Mouse (Mus musculus): ENCODE data around the gene Nalcn. TPM values are rescaled to one million over a fixed set of nuclear protein-coding genes. Genes with fewer than 3 reads are reported as not detected.

The Nalcn gene
- polyA plus RNA-seq, 1 experiment from 2014 or later, result 0.09 TPM

DNA sequence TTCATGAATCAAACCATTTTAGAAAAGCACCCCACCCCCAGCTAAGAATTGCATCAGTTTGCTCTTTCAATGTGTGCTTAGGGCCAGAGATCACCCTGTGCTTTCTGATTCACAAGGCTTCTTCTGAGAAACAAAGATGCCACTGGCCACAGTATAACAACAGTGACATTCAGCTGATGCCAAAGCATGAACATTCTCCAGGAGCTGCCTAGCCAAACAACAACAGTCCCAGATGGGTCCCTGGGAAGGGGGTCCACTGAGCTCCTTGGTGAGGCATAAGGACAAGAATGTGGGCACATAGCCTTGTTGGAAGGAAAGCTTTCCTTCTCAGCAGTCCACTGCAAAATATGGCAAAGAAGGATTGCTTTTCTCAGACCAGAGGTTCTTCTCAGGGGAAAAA is 330.9 kb downstream of the Nalcn start:
- Histone ChIP-seq H3K27ac (ENCODE audit: low read depth, low read length) (no peak overlapping the region), H3K27me3 (ENCODE audit: control insufficient read depth, insufficient read depth, low read length) (no peaks in the 10 kb centered on the region), H3K4me3 (ENCODE audit: low read depth, low read length) (no peak overlapping the region), H3K4me1 (ENCODE audit: control insufficient read depth, insufficient read depth, low read length) (no peaks in the 10 kb centered on the region), H3K4me2 (no peak overlapping the region), H3K36me3 (ENCODE audit: control insufficient read depth, insufficient read depth, low read length) (no peaks in the 10 kb centered on the region), H3K9ac (ENCODE audit: low read depth, low read length) (no peak overlapping the region), H3K9me3 (replicated peaks; ENCODE audit: control insufficient read depth, low read length) (no peaks in the 10 kb centered on the region)
- ATAC-seq (replicated peaks; ENCODE audit: insufficient number of reproducible peaks, low FRiP score, low TSS enrichment), result no peak

DNA sequence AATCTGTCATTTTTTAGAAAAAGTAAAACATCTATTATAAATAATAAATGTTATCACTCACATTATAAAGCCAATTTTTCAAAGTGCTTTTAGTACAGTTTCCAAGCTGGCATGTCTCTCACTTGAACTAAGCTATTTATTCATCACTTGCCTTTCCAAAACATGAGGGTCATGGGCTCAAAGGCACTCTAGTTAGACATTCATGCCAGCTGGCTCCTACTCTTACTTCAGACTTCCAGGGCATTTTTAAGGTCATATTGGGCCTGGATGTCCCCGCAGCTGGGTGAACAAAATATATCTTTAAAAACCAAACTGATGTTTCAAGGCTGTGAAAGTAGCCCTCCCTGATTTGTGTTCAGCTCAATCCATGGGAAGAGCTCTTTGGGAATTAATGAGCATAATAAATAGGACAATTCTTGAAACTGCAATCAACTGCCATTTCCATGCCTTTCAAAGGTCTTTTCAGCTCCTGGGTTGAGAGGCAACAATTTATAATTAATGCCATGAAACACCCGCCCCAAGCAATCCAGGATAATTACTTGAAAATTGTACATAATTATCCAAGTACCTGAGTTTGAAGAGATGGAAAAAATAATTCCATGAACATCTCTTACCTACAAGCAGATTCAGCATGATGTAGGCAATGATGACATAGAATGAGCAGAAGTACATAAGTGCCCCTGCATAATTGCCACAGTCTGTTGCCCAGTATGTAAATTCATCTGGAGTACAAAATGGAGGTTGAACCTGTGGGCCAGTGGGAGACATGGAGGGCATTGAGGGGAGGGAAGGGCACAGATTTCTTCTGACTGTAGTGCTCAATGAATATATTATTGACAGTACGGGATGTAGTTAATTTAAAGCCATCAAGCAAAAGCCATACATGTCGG is 335.6 kb downstream of the Nalcn start:
- H3K9ac ChIP-seq (ENCODE audit: low read depth, low read length), result no peak overlapping the region
- no peaks in the 10 kb centered on the region for H3K27me3 ChIP-seq (ENCODE audit: control insufficient read depth, insufficient read depth, low read length)
- no peaks in the 10 kb centered on the region for H3K4me1 ChIP-seq (ENCODE audit: control insufficient read depth, insufficient read depth, low read length)
- no peaks in the 10 kb centered on the region for H3K36me3 ChIP-seq (ENCODE audit: control insufficient read depth, insufficient read depth, low read length)
- WGBS (ENCODE audit: insufficient replicate concordance), result 74% methylated on average over 4 of the region's 4 CpGs
- no peaks in the 10 kb centered on the region for H3K9me3 ChIP-seq (replicated peaks; ENCODE audit: control insufficient read depth, low read length)
- no peak overlapping the region for H3K4me3 ChIP-seq (ENCODE audit: low read depth, low read length)
- ATAC-seq (replicated peaks; ENCODE audit: insufficient number of reproducible peaks, low FRiP score, low TSS enrichment), result no peak
- H3K4me2 ChIP-seq, result no peak overlapping the region
- no peak overlapping the region for H3K27ac ChIP-seq (ENCODE audit: low read depth, low read length)

DNA sequence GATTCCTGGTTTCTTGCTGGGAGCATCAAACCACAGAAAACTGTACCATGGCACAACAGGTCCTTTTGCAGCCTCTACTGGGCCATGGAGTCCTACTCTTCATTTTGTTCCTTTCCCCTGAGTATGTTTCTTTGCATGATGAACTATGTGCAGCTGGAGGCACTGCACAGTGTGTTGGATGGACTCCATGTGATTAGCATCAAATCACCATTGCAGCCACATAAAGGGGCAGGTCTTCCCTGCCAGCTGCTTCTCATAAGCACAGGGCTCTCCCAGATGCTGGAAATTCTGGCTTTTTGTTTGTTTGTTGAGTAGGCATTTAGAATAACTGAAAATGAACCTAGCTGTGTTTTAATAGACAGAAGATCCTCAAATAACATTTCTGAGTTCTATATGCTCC is 344.8 kb downstream of the Nalcn start:
- Histone ChIP-seq H3K4me1 (ENCODE audit: control insufficient read depth, insufficient read depth, low read length) (no peaks in the 10 kb centered on the region), H3K36me3 (ENCODE audit: control insufficient read depth, insufficient read depth, low read length) (no peaks in the 10 kb centered on the region), H3K4me3 (ENCODE audit: low read depth, low read length) (no peak overlapping the region), H3K4me2 (no peak overlapping the region), H3K9me3 (replicated peaks; ENCODE audit: control insufficient read depth, low read length) (no peaks in the 10 kb centered on the region), H3K27me3 (ENCODE audit: control insufficient read depth, insufficient read depth, low read length) (no peaks in the 10 kb centered on the region), H3K27ac (ENCODE audit: low read depth, low read length) (no peak overlapping the region), H3K9ac (ENCODE audit: low read depth, low read length) (no peak overlapping the region)
- no peak for ATAC-seq (replicated peaks; ENCODE audit: insufficient number of reproducible peaks, low FRiP score, low TSS enrichment)

DNA sequence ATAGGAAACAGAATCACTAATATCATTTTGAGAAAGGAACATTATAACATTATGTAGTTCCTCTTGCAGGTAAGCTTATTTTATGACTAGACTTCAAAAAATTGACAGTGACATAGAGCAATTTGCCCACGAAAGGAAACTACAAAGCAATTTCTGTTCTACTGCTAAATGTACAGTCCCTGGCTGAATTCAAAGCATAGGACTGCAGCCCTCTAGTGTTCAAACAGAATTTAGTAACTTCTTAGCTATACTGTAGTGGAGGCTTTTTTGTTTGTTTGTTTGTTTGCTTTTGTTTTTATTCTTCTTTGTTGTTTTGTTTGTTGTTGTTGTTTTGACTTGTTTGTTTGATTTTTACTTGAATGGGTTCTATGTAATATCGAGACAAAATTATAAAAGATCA is 354.8 kb downstream of the Nalcn start:
- no peak overlapping the region for H3K4me3 ChIP-seq (ENCODE audit: low read depth, low read length)
- H3K27ac ChIP-seq (ENCODE audit: low read depth, low read length), result no peak overlapping the region
- H3K9ac ChIP-seq (ENCODE audit: low read depth, low read length), result no peak overlapping the region
- H3K27me3 ChIP-seq (ENCODE audit: control insufficient read depth, insufficient read depth, low read length), result no peaks in the 10 kb centered on the region
- H3K36me3 ChIP-seq (ENCODE audit: control insufficient read depth, insufficient read depth, low read length), result no peaks in the 10 kb centered on the region
- no peaks in the 10 kb centered on the region for H3K4me1 ChIP-seq (ENCODE audit: control insufficient read depth, insufficient read depth, low read length)
- H3K9me3 ChIP-seq (replicated peaks; ENCODE audit: control insufficient read depth, low read length), result peaks cover 3% of the 10 kb centered on the region; the same call in 1 of the 2 replicates
- WGBS (ENCODE audit: insufficient replicate concordance), result 72% methylated on average over 2 of the region's 2 CpGs
- no peak for ATAC-seq (replicated peaks; ENCODE audit: insufficient number of reproducible peaks, low FRiP score, low TSS enrichment)
- no peak overlapping the region for H3K4me2 ChIP-seq

DNA sequence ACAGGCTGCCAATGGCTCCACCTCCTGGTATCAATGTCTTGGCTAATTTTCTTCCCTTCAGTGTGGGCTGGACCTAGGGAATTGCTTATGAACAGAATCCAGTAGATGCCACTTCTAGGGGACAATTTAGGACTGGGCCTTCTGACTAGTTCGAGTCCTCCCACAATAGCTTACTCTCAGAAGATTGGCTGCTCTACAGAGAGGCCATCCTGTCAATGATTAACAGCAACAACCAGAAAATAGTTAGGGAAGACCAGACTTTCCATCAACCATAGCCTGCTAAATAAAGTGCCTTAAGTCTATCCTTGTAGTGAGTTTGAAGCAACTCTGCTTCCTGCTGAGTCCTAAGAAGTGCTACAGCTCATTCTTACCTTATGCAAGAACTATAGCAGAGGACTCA is 386.2 kb downstream of the Nalcn start:
- Histone ChIP-seq H3K9ac (ENCODE audit: low read depth, low read length) (no peak overlapping the region), H3K9me3 (replicated peaks; ENCODE audit: control insufficient read depth, low read length) (no peaks in the 10 kb centered on the region), H3K4me1 (ENCODE audit: control insufficient read depth, insufficient read depth, low read length) (no peaks in the 10 kb centered on the region), H3K27ac (ENCODE audit: low read depth, low read length) (no peak overlapping the region), H3K4me3 (ENCODE audit: low read depth, low read length) (no peak overlapping the region), H3K27me3 (ENCODE audit: control insufficient read depth, insufficient read depth, low read length) (no peaks in the 10 kb centered on the region), H3K36me3 (ENCODE audit: control insufficient read depth, insufficient read depth, low read length) (no peaks in the 10 kb centered on the region), H3K4me2 (no peak overlapping the region)
- 68% methylated on average over 1 of the region's 1 CpGs for WGBS (ENCODE audit: insufficient replicate concordance)
- no peak for ATAC-seq (replicated peaks; ENCODE audit: insufficient number of reproducible peaks, low FRiP score, low TSS enrichment)

DNA sequence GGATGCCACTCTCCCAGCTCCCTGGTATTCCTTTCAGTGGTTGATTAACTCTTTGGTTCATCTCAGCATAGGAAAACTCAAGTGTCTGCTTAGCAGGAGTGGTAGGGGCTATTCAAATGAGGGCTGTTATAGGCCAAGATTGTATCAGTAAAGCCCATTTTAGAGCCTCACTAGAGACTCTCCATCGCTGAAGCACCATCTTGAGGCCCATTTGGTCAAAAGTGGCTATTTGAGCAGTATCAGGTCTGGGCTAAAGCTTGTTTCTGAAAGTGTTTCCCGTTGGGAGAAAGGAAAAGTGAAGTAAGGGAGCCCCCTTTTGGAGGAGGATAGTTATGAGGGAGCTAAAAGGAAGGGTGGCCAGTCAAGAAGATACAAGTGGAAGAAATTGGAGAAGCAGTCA is 387.0 kb downstream of the Nalcn start:
- Histone ChIP-seq H3K9ac (ENCODE audit: low read depth, low read length) (no peak overlapping the region), H3K27me3 (ENCODE audit: control insufficient read depth, insufficient read depth, low read length) (no peaks in the 10 kb centered on the region), H3K4me2 (no peak overlapping the region), H3K4me1 (ENCODE audit: control insufficient read depth, insufficient read depth, low read length) (no peaks in the 10 kb centered on the region), H3K4me3 (ENCODE audit: low read depth, low read length) (no peak overlapping the region), H3K36me3 (ENCODE audit: control insufficient read depth, insufficient read depth, low read length) (no peaks in the 10 kb centered on the region), H3K9me3 (replicated peaks; ENCODE audit: control insufficient read depth, low read length) (no peaks in the 10 kb centered on the region), H3K27ac (ENCODE audit: low read depth, low read length) (no peak overlapping the region)
- no peak for ATAC-seq (replicated peaks; ENCODE audit: insufficient number of reproducible peaks, low FRiP score, low TSS enrichment)
- 12% methylated on average over 2 of the region's 2 CpGs for WGBS (ENCODE audit: insufficient replicate concordance)

DNA sequence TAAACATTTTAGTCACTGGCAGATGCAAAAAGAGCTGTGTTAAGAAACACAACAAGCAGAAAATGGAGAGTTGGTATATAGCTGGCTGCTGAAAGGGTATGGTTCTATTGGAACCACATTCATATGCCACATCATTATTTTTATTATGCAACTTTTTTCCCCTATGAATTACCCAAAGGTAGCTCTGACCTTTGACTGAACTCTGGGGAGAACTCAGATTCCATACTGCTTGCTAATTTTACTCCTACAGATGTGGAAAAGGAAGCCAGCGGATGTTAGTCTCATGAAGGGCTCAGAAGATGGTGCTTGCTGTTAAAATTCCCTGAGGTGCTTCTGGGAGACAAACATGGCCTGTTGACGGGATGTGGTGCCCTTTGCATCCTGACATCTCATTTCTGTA is 389.9 kb downstream of the Nalcn start:
- Histone ChIP-seq H3K9ac (ENCODE audit: low read depth, low read length) (no peak overlapping the region), H3K4me3 (ENCODE audit: low read depth, low read length) (no peak overlapping the region), H3K9me3 (replicated peaks; ENCODE audit: control insufficient read depth, low read length) (no peaks in the 10 kb centered on the region), H3K36me3 (ENCODE audit: control insufficient read depth, insufficient read depth, low read length) (no peaks in the 10 kb centered on the region), H3K27me3 (ENCODE audit: control insufficient read depth, insufficient read depth, low read length) (no peaks in the 10 kb centered on the region), H3K4me2 (no peak overlapping the region), H3K4me1 (ENCODE audit: control insufficient read depth, insufficient read depth, low read length) (no peaks in the 10 kb centered on the region), H3K27ac (ENCODE audit: low read depth, low read length) (no peak overlapping the region)
- no peak for ATAC-seq (replicated peaks; ENCODE audit: insufficient number of reproducible peaks, low FRiP score, low TSS enrichment)
- 60% methylated on average over 2 of the region's 2 CpGs for WGBS (ENCODE audit: insufficient replicate concordance)

DNA sequence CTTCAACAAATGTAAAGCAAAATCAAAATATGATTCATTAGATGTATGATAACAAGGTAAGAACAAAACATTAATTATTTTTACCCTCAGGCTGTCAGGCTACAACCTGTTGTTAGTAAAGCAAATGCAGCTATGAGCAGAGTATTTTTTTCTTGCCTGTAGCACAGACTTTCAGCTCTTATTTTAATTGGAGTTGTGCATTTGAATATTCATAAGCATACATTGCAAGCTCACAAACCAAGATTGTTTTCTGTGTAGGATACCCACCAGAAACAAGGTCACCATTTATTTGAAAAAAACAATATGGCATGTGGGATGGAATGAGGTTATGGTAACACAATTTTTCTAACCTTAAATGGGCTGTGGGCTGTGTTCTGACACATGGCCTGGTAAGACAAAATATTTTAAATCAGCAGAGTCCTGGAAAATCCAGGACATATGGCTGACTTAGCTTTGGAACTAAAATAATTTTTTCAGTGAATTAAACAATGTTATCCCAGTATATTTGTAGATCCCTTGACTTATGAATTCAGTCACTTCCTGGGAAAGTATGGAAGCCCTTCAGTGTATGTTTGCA is 394.2 kb downstream of the Nalcn start:
- Histone ChIP-seq H3K9ac (ENCODE audit: low read depth, low read length) (no peak overlapping the region), H3K27ac (ENCODE audit: low read depth, low read length) (no peak overlapping the region), H3K4me3 (ENCODE audit: low read depth, low read length) (no peak overlapping the region), H3K4me1 (ENCODE audit: control insufficient read depth, insufficient read depth, low read length) (no peaks in the 10 kb centered on the region), H3K9me3 (replicated peaks; ENCODE audit: control insufficient read depth, low read length) (no peaks in the 10 kb centered on the region), H3K4me2 (no peak overlapping the region), H3K36me3 (ENCODE audit: control insufficient read depth, insufficient read depth, low read length) (no peaks in the 10 kb centered on the region), H3K27me3 (ENCODE audit: control insufficient read depth, insufficient read depth, low read length) (no peaks in the 10 kb centered on the region)
- no peak for ATAC-seq (replicated peaks; ENCODE audit: insufficient number of reproducible peaks, low FRiP score, low TSS enrichment)

Measured in heart, embryonic 11.5 days (tissue).